Mouse (Mus musculus) CH12F3 (cell line): Measurements from ENCODE around the gene Kmt2c.
"Not testable (repeated sequence)": the region's sequence is repeated elsewhere in the genome, so short reads cannot be mapped to it uniquely, and the experiment has no call there.

Source experiments
- in situ Hi-C: fragments of 300-500 bp; cut with MboI; formaldehyde crosslinking; loops from 2 replicates; pipeline ENCODE4 v1.14.3; 2020; ENCODE audit warnings: low sequenced_read_pairs

Gene Kmt2c

DNA sequence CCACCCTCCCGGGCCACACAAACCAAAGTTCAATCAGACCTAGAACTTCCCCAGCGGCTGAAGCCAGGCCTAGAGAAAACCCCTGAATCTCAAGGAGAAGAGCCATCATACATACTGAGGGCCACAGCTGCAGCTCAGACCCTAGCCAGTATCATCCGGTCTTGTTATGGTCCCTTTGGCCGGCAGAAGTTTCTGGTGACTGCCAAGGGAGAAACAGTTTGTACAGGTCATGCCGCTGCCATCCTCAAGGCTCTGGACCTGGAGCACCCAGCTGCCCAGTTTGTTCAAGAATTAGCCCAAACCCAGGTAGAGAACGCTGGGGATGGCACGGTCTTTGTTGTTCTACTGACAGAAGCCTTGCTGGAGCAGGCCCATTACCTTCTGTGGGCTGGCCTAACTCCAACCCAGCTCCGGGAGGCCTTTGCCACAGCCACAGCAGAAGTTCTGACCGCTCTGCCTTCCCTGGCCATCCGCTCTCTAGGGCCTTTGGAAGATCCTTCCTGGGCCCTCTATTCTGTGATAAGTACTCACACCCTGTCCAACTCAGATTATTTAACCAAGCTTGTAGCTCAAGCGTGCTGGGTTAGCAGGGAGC lies 17.8 kb upstream of the Kmt2c start:
- in situ Hi-C loops, result no loop called here

DNA sequence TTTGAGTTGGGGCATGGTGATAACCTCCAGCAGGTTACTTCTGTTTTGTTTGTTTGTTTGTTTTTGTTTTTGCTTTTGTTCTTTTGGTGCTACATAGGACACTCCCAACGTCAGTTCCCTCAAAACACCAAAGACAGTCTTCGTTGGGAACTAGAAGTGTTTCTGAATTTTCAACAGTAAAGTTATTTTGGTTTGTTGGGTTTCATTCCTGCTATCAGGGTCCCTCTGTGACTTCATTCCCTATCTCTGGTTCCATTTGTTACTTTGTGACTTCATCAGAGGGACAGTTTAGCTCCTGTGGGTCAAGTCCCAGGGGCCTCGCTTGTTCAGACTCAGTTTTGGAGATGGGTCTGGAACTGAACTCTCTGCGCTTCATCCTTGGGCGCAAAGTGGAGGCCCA lies 17.2 kb upstream of the Kmt2c start, which contains the start of gene Cct8l1:
Gene Cct8l1, plus strand, starts transcription at position 301 of the 400 bp plus-strand sequence.
- in situ Hi-C loops, result no loop called here

DNA sequence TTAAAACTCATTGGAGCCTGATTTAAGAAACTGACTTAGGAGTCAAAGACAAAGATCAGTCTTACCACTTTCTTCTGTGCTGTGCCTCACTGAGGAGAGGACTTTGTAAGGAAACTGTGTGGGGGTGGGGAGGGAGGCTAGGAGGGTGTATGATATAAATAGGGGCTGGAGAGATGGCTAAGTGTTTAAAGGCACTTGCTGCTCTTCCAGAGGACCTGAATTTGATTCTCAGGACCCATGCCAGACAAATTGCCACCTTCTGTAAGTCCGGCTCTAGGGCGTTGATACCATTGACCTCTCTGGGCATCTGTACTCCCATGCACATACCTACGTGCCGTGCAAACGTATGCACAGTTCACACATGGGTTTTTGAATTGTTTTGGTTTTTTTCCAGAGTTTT lies 7.5 kb upstream of the Kmt2c start:
- in situ Hi-C loops, result no loop called here

DNA sequence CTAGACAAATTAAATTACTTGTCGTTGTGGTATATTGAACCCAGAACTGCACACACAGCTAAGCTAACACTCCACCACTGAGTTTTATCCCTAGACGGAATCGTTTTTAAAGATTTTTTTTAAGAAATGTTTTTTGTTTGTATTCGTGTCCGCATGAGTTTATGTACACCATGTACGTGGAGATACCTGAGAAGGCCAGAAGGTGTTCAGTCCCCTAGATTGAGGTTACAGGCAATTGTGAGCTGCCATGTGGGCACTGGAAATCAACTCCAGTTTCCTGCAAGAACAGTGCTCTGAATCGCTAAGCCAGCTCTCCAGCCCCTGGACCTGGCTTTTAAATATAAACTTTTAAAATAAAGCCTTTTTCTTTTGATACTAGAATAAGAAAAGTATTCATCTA lies 2.1 kb upstream of the Kmt2c start:
- in situ Hi-C loops, result no loop called here

DNA sequence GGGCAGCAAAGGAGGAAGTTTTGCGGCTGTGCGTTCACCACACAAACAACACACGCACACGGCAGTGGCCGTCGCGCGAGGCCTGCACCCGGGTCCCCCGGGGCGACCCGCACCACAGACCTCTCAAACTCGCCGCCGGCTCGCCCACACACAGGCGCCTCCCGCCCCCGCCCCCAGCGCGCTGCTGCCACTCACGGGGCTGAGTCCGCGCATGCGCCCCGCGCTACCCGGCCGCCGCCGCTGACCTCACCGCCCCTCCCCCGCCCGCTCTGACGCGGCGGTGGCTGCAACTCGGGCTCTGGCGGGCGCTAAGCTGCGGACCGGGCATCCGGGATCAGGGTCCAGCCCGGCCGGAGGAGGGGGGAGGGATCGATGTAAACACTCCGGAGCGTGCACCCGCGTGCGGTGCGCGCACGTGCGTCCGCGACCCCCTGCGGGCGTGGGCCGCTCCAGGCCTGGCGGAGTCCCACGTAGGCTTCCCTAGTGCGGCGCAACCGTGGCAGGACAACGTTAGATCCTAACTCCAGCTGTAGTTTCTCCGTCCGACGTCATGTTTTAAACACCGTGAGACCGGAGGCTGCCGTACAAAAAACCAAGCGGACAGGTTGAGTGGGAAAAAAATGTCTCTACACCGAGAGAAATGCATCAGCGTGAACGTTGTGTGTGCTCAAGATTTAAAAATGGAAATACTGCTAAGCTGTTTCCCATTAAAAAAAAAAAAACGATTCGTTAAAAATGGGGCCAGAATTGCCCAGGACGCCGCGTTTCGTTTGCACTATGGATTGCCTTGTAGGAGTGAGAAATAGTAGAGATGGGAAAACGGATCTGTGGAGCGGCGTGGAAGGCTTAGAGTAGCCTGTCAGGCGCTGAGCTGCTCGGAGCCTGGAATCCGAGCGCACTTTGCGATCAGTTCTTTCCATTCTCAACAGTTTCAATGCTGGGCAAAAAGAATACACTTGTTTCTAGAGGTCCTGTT lies 1.1 kb upstream of the Kmt2c start:
- in situ Hi-C loops, result no loop called here

DNA sequence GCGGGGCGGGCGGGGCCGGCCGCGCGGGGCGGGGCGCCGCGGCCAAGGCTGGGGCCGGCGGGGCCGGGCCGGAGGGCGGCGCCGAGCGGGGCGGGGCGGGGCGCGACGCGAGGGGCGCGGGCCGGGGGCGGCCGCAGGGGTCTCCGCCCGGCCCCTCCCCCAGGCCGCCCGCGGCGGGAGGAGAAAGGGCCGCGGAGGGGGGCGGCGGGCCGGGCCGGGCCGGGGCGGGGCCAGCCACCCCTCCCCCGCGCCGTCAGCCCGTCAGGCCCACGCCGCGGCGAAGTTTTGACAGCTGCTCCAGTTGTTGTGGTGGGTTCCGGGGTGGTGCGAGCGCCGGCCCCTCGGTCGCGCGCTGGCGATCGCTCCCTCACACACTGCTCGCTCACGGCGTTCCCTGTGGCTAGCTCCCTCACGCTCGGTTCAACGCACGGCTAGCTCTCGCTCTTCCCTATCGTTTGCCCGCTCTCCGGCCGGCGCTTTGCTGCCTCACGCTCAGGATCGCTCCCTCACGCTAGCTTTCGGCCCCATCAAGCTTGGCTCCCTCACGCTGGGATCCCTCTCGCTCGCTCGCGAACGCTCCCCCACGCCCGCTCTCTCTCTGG lies 339 bp upstream of the Kmt2c start:
- in situ Hi-C loops, result no loop called here

DNA sequence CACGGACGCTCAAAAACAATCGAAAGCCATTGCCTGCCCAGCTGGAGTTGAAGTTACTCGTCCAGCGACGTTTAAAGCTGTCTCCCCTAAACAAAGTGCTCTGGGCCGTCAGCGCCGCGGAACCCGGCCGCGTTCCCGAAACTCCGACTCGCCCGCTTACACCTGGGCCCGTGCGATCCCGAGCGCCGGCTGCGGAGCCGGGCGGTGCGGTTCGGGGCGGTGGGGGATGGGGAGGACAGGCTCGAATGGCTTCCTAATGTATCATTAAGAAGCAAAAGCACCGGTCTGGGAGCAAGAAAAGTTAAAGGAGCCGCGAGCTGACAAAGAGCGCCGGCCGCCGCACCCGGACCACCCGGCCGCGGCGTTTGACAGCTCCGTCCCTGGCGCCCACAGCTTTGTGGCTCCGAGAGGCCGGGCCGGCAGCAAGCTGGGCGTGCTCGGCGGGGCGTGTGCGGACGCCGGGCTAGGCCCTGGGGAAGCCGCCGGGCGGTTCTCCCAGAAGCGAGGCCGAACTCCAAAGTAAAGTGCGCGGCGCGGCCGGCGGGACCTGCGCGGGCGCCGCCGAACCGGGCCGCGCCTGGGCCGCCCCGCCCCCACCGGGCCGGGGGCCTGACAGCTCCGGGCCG lies 750 bp downstream of the Kmt2c start:
- in situ Hi-C loops, result no loop called here

DNA sequence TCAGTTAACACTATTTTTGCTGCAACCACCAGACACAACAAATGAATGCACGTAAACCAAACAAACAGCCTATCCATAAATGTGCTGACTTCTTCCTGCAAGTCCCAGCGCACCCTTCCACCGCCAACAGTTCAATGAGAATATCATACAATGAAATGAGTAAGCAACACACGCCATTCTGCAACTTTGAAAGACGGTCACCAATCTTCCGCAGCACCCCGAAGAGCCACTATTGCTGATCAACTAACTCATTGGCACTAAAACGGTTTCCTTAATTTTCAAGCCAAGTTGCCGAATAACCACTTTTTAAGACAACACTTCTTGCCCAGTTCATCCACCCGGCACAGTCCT lies 1.2 kb downstream of the Kmt2c start:
- in situ Hi-C loops, result no loop called here

DNA sequence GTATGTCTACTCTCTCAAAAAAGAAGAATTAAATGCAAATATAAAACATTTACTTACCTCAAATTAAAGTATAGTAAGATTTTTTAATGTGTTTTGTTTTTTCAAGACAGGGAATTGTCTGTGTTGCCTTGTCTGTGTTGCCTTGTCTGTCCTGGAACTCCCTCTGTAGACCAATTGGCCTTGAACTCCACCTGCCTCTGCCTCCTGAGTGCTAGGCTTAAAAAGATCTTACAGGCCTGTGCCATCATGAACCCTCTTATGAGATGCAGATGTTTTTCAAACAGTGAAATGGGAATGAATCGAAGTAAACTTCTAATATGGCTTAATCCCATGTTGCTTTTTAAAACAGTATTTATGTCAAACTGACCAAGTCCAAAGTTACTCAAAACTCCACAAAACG lies 1.9 kb downstream of the Kmt2c start:
- in situ Hi-C loops, result no loop called here

DNA sequence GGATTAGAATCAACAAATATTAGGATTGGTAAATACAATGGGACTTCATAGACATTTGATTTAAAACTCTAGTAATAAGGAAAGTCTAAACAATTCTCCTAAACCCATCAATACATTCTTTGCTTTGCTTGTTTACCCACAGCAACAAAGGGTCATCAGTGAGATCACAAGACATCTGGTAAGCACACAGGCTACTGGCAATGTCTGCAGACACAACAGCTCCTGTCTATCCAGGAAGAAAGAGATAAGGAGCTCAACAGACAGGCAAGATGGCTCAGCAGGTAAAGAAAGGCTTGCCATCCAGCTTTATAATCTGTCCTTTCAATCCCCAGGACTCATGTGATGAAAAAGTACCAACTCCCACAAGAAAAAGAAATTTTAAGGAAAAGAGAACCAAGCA lies 19.7 kb downstream of the Kmt2c start:
- in situ Hi-C loops, result no loop called here

DNA sequence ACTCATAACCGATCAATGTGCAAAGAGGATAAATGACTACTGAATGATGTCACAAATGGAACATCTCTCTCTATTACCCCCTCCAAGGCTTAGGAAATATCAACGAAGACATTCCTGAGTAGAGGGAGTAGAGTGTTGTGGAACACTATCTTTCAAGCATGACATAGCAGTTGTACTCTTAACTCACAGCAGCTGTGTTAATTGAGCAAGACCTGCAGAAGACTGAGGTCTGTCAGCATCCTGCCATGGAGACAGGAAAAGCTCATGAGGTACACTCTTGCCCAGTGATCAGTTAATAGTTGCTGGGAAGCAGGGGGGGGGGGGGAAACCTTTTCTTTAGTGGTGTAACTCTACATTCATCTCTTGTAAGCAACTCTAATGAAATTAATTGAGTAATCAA lies 22.8 kb downstream of the Kmt2c start:
- in situ Hi-C loops, result no loop called here

DNA sequence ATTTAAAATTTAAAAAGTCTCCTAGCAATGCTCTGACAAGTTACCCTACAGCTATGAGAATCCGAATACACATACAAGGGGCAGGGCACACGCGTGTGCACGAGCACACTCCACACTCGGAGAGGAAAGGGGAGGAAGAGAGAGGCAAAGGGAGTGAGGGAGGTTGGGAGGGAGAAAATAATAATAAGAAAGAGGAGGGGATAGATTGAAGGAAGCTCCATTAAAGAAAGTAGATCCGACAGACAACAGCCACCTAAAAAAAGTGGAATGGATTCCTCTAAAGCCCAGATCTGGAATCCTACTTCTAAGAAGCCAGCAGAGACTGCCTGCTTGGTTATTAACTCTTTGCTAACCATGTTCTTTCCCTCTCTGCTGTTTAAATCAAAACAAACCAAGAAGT lies 26.5 kb downstream of the Kmt2c start:
- in situ Hi-C loops, result no loop called here

DNA sequence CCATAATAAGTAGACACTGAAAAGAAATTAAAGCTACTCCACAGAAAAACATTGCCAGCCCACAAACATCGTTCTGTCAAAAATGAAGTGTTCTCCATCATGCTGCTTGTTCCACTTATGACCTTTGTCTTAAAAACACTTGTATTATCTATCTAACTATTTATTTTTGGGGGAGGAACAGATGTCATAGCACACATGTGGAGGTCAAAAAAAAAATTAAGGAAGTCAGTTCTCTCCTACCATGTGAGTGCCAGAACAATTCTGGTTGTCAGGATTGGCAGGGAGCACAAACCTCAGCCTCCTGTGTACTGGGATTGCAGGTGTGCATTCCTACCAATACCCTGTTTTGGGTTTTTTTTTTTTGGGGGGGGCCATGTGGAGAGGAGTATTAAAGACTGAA lies 36.6 kb downstream of the Kmt2c start:
- in situ Hi-C loops, result no loop called here

DNA sequence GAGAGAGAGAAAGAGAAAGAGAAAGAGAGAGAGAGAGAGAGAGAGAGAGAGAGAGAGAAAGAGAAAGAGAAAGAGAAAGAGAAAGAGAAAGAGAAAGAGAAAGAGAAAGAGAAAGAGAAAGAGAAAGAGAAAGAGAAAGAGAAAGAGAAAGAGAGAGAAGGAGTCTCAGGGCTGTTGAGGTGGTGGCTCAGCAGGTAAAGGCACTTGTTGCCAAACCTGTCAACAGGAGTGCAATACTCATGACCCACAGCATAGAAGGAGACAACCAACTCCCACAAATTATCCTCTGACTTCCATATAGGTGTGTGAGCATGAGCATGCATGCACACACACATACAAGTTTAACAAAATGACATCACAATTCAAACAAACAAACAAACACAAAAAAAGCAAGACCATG lies 43.2 kb downstream of the Kmt2c start:
- in situ Hi-C loops, result not testable (repeated sequence)

DNA sequence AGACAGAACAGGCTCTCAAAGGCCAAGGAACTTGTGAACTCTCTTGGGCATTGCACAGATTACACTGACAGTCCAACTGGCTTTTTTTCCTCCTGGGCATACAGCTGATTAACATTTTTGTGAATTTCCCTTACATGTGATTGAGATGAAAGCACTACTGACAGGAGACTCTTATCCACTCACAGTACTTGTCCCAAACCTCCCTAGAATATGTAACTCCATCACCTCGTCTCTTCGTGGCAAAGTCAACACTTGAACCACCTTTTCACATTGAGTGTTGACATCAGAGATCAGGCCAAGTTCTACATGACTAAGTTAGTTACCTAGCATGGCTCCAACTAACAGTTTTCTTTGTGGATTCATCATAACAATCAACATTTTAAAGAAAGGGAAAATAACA lies 45.9 kb downstream of the Kmt2c start:
- in situ Hi-C loops, result no loop called here

DNA sequence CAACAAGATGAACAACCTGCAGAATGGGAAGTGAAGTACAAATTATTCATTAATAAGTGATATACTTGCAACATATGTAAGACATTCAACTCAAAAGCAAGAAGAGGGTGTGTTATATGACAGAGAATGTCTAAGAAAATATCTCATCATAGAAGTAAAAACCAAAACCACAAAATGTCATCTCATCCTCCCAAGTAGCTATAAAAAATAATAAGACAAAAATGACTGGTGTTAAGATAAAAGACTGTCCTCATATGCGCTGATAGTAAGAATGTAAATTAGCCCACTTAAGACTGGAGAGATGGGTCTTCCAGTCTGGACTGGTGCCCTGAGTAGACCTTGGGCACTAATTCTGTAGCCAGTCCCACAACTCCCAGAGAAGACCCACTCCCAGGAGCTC lies 61.1 kb downstream of the Kmt2c start:
- in situ Hi-C loops, result no loop called here

DNA sequence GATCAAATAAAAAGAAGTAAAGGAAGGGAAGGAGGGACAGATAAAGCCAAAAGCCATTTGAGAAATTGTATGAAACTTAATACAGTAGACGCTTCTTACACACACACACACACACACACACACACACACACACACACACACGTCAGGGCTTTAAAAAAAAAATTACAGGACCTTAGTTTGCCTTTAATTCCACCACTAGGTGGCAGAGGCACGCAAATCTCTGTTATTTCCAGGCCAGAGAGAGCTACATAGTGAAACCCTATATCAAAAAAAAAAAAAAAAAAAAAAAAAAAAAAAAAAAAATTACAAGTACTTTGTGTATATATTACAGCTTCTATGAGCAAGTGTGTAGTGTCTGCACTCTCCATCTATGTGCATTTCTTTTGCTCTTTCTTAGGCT lies 62.5 kb downstream of the Kmt2c start:
- in situ Hi-C loops, result no loop called here

DNA sequence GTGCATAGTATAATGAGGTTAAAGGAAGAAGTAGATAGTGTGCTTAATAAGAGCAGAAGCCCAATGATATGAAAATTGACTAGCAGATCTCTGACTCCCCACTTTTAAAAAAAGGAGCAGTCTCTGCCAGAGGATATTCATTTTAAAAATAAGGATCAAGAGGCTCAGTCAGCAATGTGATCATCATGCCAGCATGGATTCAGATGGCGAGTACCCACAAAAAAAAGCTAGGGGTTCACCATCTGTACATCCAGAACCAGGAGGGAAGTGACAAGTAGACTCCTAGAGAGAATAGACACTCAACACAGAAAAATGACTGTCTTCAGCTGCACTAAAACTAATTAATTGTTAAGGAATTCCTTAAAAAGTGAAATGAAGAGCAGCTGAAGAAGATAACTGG lies 76.0 kb downstream of the Kmt2c start:
- in situ Hi-C loops, result no loop called here

DNA sequence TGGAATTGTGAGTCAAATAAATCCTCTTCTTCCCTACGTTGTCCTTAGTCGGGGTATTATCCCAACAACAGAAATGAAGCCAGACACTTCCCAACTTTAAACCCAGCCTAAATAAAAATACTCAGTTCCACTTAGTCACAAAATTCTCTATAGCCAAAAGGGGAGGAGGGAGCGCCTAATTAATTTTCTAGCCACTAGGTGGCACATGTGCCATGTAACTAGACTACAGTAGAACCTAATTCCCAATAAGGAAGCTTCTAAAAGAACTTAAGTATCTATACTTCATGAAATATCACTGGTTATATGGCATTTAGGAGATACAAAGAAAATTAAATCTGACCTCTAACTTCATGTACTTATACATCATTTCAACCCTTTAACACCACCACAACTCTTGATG lies 78.0 kb downstream of the Kmt2c start:
- in situ Hi-C loops, result no loop called here

DNA sequence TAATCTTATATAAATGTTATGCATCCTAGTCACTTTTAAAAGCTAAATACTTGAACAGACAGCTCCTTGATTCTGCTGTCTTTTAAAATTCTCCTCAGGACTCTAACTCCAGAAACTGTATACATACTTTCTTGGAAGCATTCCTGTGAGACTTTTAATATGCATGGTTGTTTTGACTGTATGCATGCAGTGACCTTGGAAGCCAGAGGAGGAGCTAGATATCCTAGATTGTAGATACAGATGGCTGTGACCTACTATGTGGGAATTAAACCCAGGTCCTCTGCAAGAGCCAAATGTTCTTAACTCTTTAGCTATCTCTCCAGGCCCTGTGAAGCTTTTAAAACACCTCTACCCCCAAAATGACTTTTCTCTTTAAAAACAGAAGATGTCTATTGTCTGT lies 83.2 kb downstream of the Kmt2c start:
- in situ Hi-C loops, result no loop called here

DNA sequence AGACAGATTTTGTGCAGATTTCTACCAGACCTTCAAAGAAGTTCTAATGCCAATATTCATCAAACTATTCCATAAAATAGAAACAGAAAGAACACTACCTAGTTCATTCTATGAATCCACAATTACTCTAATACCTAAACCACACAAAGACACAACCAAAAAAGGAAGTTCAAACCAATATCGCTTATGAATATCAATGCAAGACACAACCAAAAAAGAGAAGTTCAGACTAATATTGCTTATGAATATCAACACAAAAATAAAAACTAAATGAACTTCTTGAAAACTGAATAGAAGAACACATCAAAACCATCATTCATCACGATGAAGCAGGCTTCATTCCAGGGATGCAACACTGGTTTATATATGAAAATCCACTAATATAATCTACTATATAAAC lies 101.9 kb downstream of the Kmt2c start:
- in situ Hi-C loops, result no loop called here

DNA sequence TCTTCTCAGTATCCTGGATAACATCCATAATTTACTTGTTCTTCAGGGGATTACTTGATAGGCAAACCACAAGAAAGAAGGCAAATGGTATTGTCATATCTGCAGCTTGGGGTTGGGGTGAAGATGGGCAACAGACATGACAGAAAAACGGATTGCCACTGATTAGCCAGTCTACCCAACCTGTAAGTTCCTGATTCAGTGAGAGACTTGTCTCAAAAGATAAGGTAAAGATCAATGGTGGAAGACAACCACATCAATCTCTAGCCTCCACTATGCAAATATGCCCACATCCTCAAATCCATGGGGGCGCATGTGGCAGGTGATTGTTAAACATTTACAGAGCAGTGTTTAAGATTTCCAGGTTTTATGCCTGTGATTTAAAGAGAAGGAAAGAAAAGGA lies 105.9 kb downstream of the Kmt2c start:
- in situ Hi-C loops, result no loop called here
